Mouse (Mus musculus) midbrain, embryonic 10.5 days (tissue): Measurements from ENCODE around the gene Fdxr. TPM values are rescaled to one million over a fixed set of nuclear protein-coding genes. Genes with fewer than 3 reads are reported as not detected.

Experiments used
- DNase-seq: peaks from one replicate; pipeline ENCODE4 v3.0.0-alpha.2; 2017; ENCODE audit warnings: low spot score
- H3K27ac ChIP-seq: fragments of 300-500 bp; sonication (generic); replicated peaks from 2 replicates; pipeline ENCODE4 v1.5.1; 2016; ENCODE audit warnings: mild to moderate bottlenecking
- H3K27me3 ChIP-seq: fragments of 300-500 bp; sonication (generic); 2 replicates; pipeline ENCODE4 v1.6.1; 2016; ENCODE audit warnings: low read depth, mild to moderate bottlenecking; ENCODE audit not compliant: poor library complexity, severe bottlenecking
- H3K36me3 ChIP-seq: fragments of 300-500 bp; sonication (generic); 2 replicates; pipeline ENCODE4 v1.6.1; 2016; ENCODE audit warnings: mild to moderate bottlenecking, moderate library complexity
- H3K4me1 ChIP-seq: fragments of 300-500 bp; sonication (generic); 2 replicates; pipeline ENCODE4 v1.6.1; 2016
- H3K4me3 ChIP-seq: fragments of 300-500 bp; sonication (generic); 2 replicates; pipeline ENCODE4 v1.5.1; 2016; ENCODE audit warnings: mild to moderate bottlenecking, moderate library complexity
- H3K9me3 ChIP-seq: fragments of 300-500 bp; sonication (generic); replicated peaks from 2 replicates; pipeline ENCODE4 v1.6.1; 2016; ENCODE audit warnings: mild to moderate bottlenecking
- WGBS: fragments of 180-500 bp; shearing (Covaris S2); methylation state at CpG from one replicate; pipeline ENCODE4 v1.1.7; 2016; 5-methylcytosine and 5-hydroxymethylcytosine counted together
- polyA plus RNA-seq: library from polyadenylated mRNA; unstranded; fragments of >200 nt; fragmentation: Nextera tagmentation; extraction: Ambion mirVana; gene quantifications from 2 replicates; pipeline ENCODE4 v1.2.1, GENCODE M21; 2016

Fdxr gene
- polyA plus RNA-seq, 1 experiment from 2014 or later, result 16.7 TPM

GRCm38 (mm10) chr11:115262954-115263353, 13.9 kb downstream of the Fdxr start:
- 88% methylated on average over 11 of the region's 11 CpGs for WGBS
- Histone ChIP-seq H3K36me3 (peaks cover 2% of the 10 kb centered on the region; the same call in 1 of the 2 replicates), H3K9me3 (no peaks in the 10 kb centered on the region), H3K4me3 (no peak overlapping the region), H3K27ac (no peak overlapping the region), H3K27me3 (peaks cover 100% of the 10 kb centered on the region), H3K4me1 (peaks cover 38% of the 10 kb centered on the region)
- DNase-seq, result no peak

- Histone ChIP-seq H3K36me3 (no peaks in the 10 kb centered on the region), H3K9me3 (no peaks in the 10 kb centered on the region), H3K4me3 (no peak overlapping the region), H3K27ac (no peak overlapping the region), H3K27me3 (peaks cover 100% of the 10 kb centered on the region), H3K4me1 (peaks cover 9% of the 10 kb centered on the region)
- no peak for DNase-seq
- 82% methylated on average over 4 of the region's 4 CpGs for whole genome bisulfite sequencing
Measured at GRCm38 (mm10) chr11:115259134-115259533, 17.7 kb downstream of the Fdxr start.

- no peak for DNase-seq
- Histone ChIP-seq H3K36me3 (no peaks in the 10 kb centered on the region), H3K9me3 (no peaks in the 10 kb centered on the region), H3K27me3 (peaks cover 100% of the 10 kb centered on the region), H3K4me1 (peaks cover 9% of the 10 kb centered on the region), H3K27ac (no peak overlapping the region), H3K4me3 (peak overlapping the region; percentile 40)
- WGBS, result 16% methylated on average over 59 of the region's 59 CpGs
Measured at GRCm38 (mm10) chr11:115257775-115258510, 18.9 kb downstream of the Fdxr start.

GRCm38 (mm10) chr11:115251258-115251657, 25.6 kb downstream of the Fdxr start:
- Histone ChIP-seq H3K36me3 (no peaks in the 10 kb centered on the region), H3K4me3 (peak overlapping the region; percentile 61; the same call in 1 of the 2 replicates), H3K9me3 (no peaks in the 10 kb centered on the region), H3K27ac (no peak overlapping the region), H3K4me1 (peaks cover 41% of the 10 kb centered on the region), H3K27me3 (peaks cover 100% of the 10 kb centered on the region)
- DNase-seq, result no peak
- WGBS, result 66% methylated on average over 3 of the region's 3 CpGs

- peak; percentile 57 for DNase-seq
- Histone ChIP-seq H3K27ac (peak overlapping the region; percentile 64; the same call in 1 of the 2 replicates), H3K4me1 (peaks cover 49% of the 10 kb centered on the region), H3K9me3 (no peaks in the 10 kb centered on the region), H3K36me3 (no peaks in the 10 kb centered on the region), H3K27me3 (peaks cover 100% of the 10 kb centered on the region), H3K4me3 (peak overlapping the region; percentile 61)
- under 1% methylated on average over 36 of the region's 36 CpGs for WGBS
Measured at GRCm38 (mm10) chr11:115250405-115251090, 26.3 kb downstream of the Fdxr start.

- peaks cover 98% of the 10 kb centered on the region for H3K27me3 ChIP-seq
- no peak for DNase-seq
- peak overlapping the region; percentile 64 for H3K27ac ChIP-seq
- peaks cover 55% of the 10 kb centered on the region for H3K4me1 ChIP-seq
- H3K36me3 ChIP-seq, result 0 out of 2 replicates have a peak, but pooled peaks cover 6% of the 10 kb centered on the region
- H3K9me3 ChIP-seq, result no peaks in the 10 kb centered on the region
- 3% methylated on average over 63 of the region's 63 CpGs for WGBS
- peak overlapping the region; percentile 61 for H3K4me3 ChIP-seq
Measured at GRCm38 (mm10) chr11:115249721-115250404, 27.0 kb downstream of the Fdxr start.

- Histone ChIP-seq H3K4me3 (no peak overlapping the region), H3K27me3 (peaks cover 90% of the 10 kb centered on the region), H3K27ac (no peak overlapping the region), H3K4me1 (peaks cover 70% of the 10 kb centered on the region), H3K36me3 (peaks cover 22% of the 10 kb centered on the region), H3K9me3 (no peaks in the 10 kb centered on the region)
- WGBS, result 74% methylated on average over 6 of the region's 6 CpGs
- DNase-seq, result no peak
Measured at GRCm38 (mm10) chr11:115247945-115248344, 28.9 kb downstream of the Fdxr start.

GRCm38 (mm10) chr11:115247240-115247639, 29.6 kb downstream of the Fdxr start:
- H3K27ac ChIP-seq, result no peak overlapping the region

GRCm38 (mm10) chr11:115246386-115246785, 30.5 kb downstream of the Fdxr start:
- no peak for DNase-seq
- Histone ChIP-seq H3K27me3 (peaks cover 79% of the 10 kb centered on the region), H3K27ac (no peak overlapping the region), H3K4me3 (no peak overlapping the region), H3K9me3 (no peaks in the 10 kb centered on the region), H3K36me3 (peaks cover 22% of the 10 kb centered on the region), H3K4me1 (peaks cover 86% of the 10 kb centered on the region)
- 75% methylated on average over 8 of the region's 8 CpGs for WGBS

More at GRCm38 (mm10) chr11:115247240-115247639, 29.6 kb downstream of the Fdxr start:
- Histone ChIP-seq H3K4me3 (no peak overlapping the region), H3K4me1 (peaks cover 78% of the 10 kb centered on the region), H3K9me3 (no peaks in the 10 kb centered on the region), H3K27me3 (peaks cover 87% of the 10 kb centered on the region), H3K36me3 (peaks cover 22% of the 10 kb centered on the region)
- WGBS, result 21% methylated on average over 3 of the region's 3 CpGs
- no peak for DNase-seq

- peaks cover 22% of the 10 kb centered on the region for H3K36me3 ChIP-seq
- no peak overlapping the region for H3K4me3 ChIP-seq
- 0 out of 2 replicates have a peak overlapping the region, but pooled peaks have one; percentile 25 for H3K27ac ChIP-seq
- peaks cover 80% of the 10 kb centered on the region for H3K4me1 ChIP-seq
- no peaks in the 10 kb centered on the region for H3K9me3 ChIP-seq
- no peak for DNase-seq
- WGBS, result 89% methylated on average over 8 of the region's 8 CpGs
- H3K27me3 ChIP-seq, result peaks cover 63% of the 10 kb centered on the region
Measured at GRCm38 (mm10) chr11:115244840-115245239, 32.0 kb downstream of the Fdxr start.

GRCm38 (mm10) chr11:115243783-115244182, 33.1 kb downstream of the Fdxr start:
- H3K36me3 ChIP-seq, result peaks cover 22% of the 10 kb centered on the region
- H3K4me3 ChIP-seq, result no peak overlapping the region
- 94% methylated on average over 12 of the region's 12 CpGs for WGBS
- peaks cover 75% of the 10 kb centered on the region for H3K4me1 ChIP-seq
- no peaks in the 10 kb centered on the region for H3K9me3 ChIP-seq
- no peak for DNase-seq
- no peak overlapping the region for H3K27ac ChIP-seq
- peaks cover 53% of the 10 kb centered on the region for H3K27me3 ChIP-seq

GRCm38 (mm10) chr11:115242746-115243145, 34.1 kb downstream of the Fdxr start:
- Histone ChIP-seq H3K4me1 (peaks cover 75% of the 10 kb centered on the region), H3K27me3 (peaks cover 42% of the 10 kb centered on the region), H3K27ac (0 out of 2 replicates have a peak overlapping the region, but pooled peaks have one; percentile 1), H3K36me3 (peaks cover 22% of the 10 kb centered on the region), H3K4me3 (no peak overlapping the region), H3K9me3 (no peaks in the 10 kb centered on the region)
- DNase-seq, result no peak
- 82% methylated on average over 3 of the region's 3 CpGs for WGBS
